Mouse (Mus musculus) hindbrain, postnatal 0 days (tissue): Measurements from ENCODE around the gene Ehhadh. TPM values are rescaled to one million over a fixed set of nuclear protein-coding genes. Genes with fewer than 3 reads are reported as not detected.

ENCODE experiments used
- ATAC-seq: fragments of 200-750 bp; cut with Nextera tagmentation; 2 replicates; pipeline ENCODE4 v1.8.0; 2017; ENCODE audit warnings: mild to moderate bottlenecking, moderate TSS enrichment, moderate library complexity
- DNase-seq: peaks from one replicate; pipeline ENCODE4 v3.0.0-alpha.2; 2015; ENCODE audit warnings: low spot score
- H3K27ac ChIP-seq: fragments of 300-500 bp; sonication (generic); 2 replicates; pipeline ENCODE4 v1.5.1; 2014; ENCODE audit warnings: mild to moderate bottlenecking
- H3K27me3 ChIP-seq: fragments of 300-500 bp; sonication (generic); 2 replicates; pipeline ENCODE4 v1.6.1; 2014; ENCODE audit warnings: low read length, mixed read lengths; ENCODE audit not compliant: insufficient read depth
- H3K36me3 ChIP-seq: fragments of 300-500 bp; sonication (generic); 2 replicates; pipeline ENCODE4 v1.6.1; 2014; ENCODE audit warnings: low read length, mixed read lengths; ENCODE audit not compliant: insufficient read depth
- H3K4me1 ChIP-seq: fragments of 300-500 bp; sonication (generic); 2 replicates; pipeline ENCODE4 v1.6.1; 2014; ENCODE audit warnings: antibody characterized with exemption, low read length, mixed read lengths; ENCODE audit not compliant: insufficient read depth
- H3K4me2 ChIP-seq: fragments of 300-500 bp; sonication (generic); 2 replicates; pipeline ENCODE4 v1.6.1; 2014; ENCODE audit warnings: low read depth, mild to moderate bottlenecking, low read length, moderate library complexity, mixed read lengths
- H3K4me3 ChIP-seq: fragments of 300-500 bp; sonication (generic); 2 replicates; pipeline ENCODE4 v1.5.1; 2014; ENCODE audit warnings: low read length
- H3K9ac ChIP-seq: fragments of 300-500 bp; sonication (generic); replicated peaks from 2 replicates; pipeline ENCODE4 v1.6.1; 2014; ENCODE audit warnings: mild to moderate bottlenecking, low read length, moderate library complexity, mixed read lengths
- H3K9me3 ChIP-seq: fragments of 300-500 bp; sonication (generic); 2 replicates; pipeline ENCODE4 v1.6.1; 2016; ENCODE audit warnings: low read length, mixed read lengths
- CTCF ChIP-seq: IDR thresholded peaks from 2 replicates; pipeline ENCODE4 v1.5.1; 2016; ENCODE audit warnings: antibody characterized with exemption, control low read depth, low read depth
- WGBS: fragments of 180-500 bp; shearing (Covaris S2); extraction: QIAGEN DNeasy Blood & Tissue Kit; methylation state at CpG from one replicate; pipeline ENCODE4 v1.1.7; 2014; 5-methylcytosine and 5-hydroxymethylcytosine counted together
- polyA plus RNA-seq: library from polyadenylated mRNA; unstranded; fragments of >200 nt; fragmentation: Nextera tagmentation; extraction: Ambion mirVana; gene quantifications from 2 replicates; pipeline ENCODE4 v1.2.1, GENCODE M21; 2015
- total RNA-seq: library from RNA; depleted of rRNA; stranded (reverse); fragments of >200 nt; gene quantifications from 2 replicates; pipeline ENCODE4 v1.2.3, GENCODE M21; 2014

Gene Ehhadh
- total and polyA plus RNA-seq, 2 experiments from 2014 or later = 2.2 to 2.6 TPM

DNA sequence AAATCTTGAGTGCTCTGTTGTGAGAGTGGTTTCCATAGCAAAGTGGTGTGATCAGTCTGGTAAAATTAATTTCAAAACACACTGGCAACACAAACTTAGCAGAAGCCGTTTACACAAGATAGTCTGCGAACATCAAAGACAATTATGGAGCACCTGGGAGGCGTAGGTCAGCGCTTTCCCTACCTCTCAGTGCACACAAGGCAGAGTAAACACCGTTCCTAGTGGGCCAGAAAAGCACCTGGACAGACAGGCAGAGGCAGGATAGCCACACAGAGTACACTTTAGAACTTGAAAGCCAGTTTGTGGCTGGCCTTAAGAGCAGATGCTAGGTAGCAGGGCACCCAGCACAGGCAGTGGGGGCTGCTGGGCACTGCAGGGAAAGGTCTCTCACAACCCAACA is 44.2 kb upstream of the Ehhadh start:
- no peak overlapping the region for H3K27ac ChIP-seq
- 82% methylated on average over 5 of the region's 5 CpGs for WGBS
- H3K4me3 ChIP-seq = no peak overlapping the region
- DNase-seq (no peak), ATAC-seq (no peak)
- no peak overlapping the region for H3K9ac ChIP-seq
- TF ChIP-seq CTCF = no peak
- H3K9me3 ChIP-seq = no peaks in the 10 kb centered on the region
- H3K4me2 ChIP-seq = no peak overlapping the region
- no peaks in the 10 kb centered on the region; the same call in 1 of the 2 replicates for H3K4me1 ChIP-seq
- no peaks in the 10 kb centered on the region for H3K27me3 ChIP-seq
- no peaks in the 10 kb centered on the region for H3K36me3 ChIP-seq

- no peak for ATAC-seq
- Histone ChIP-seq H3K4me1 (no peaks in the 10 kb centered on the region), H3K4me2 (no peak overlapping the region), H3K9ac (no peak overlapping the region), H3K9me3 (no peaks in the 10 kb centered on the region), H3K27me3 (no peaks in the 10 kb centered on the region), H3K36me3 (no peaks in the 10 kb centered on the region), H3K4me3 (no peak overlapping the region), H3K27ac (no peak overlapping the region)
- DNase-seq = no peak
- TF ChIP-seq CTCF = no peak
- WGBS = 63% methylated on average over 6 of the region's 6 CpGs
These were observed 43.2 kb upstream of the Ehhadh start for GRCm38 (mm10) chr16:21830784-21831183.

GRCm38 (mm10) chr16:21829711-21830110 is 42.1 kb upstream of the Ehhadh start:
- no peaks in the 10 kb centered on the region for H3K9me3 ChIP-seq
- H3K27me3 ChIP-seq = no peaks in the 10 kb centered on the region
- TF ChIP-seq CTCF = no peak
- H3K4me2 ChIP-seq = no peak overlapping the region
- no peak overlapping the region for H3K4me3 ChIP-seq
- DNase-seq (no peak), ATAC-seq (no peak)
- H3K4me1 ChIP-seq = no peaks in the 10 kb centered on the region
- 39% methylated on average over 5 of the region's 5 CpGs for WGBS
- H3K27ac ChIP-seq = no peak overlapping the region
- H3K9ac ChIP-seq = no peak overlapping the region
- H3K36me3 ChIP-seq = no peaks in the 10 kb centered on the region

DNA sequence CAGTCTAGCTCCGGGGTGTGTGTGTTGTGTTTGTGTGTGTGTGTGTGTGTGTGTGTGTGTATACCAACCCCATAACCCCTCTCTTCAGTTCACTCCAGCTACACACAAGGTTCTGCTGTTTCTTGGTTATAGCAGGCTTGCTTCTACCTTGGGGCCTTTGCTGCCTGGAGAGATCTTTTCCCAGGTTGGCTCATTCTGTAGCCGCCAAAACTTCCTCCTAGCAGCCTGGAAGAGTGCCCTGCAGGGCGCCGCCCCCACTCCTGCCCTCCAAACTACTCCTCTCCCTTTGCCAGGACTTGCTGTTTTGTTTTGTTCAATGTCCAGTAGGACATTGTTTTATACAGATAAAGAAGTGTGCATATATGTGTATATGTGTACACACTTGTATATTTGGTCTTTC is 40.0 kb upstream of the Ehhadh start:
- no peak overlapping the region for H3K4me3 ChIP-seq
- DNase-seq = no peak
- H3K9ac ChIP-seq = no peak overlapping the region
- H3K27ac ChIP-seq = no peak overlapping the region
- WGBS = 63% methylated on average over 4 of the region's 4 CpGs
- no peak for ATAC-seq
- no peaks in the 10 kb centered on the region for H3K27me3 ChIP-seq
- no peak overlapping the region for H3K4me2 ChIP-seq
- no peaks in the 10 kb centered on the region for H3K36me3 ChIP-seq
- no peaks in the 10 kb centered on the region for H3K9me3 ChIP-seq
- no peaks in the 10 kb centered on the region for H3K4me1 ChIP-seq
- no peak for TF ChIP-seq CTCF

GRCm38 (mm10) chr16:21827153-21827552 is 39.5 kb upstream of the Ehhadh start:
- H3K27ac ChIP-seq = no peak overlapping the region
- no peak overlapping the region for H3K4me3 ChIP-seq
- no peaks in the 10 kb centered on the region for H3K36me3 ChIP-seq
- no peak overlapping the region for H3K4me2 ChIP-seq
- TF ChIP-seq CTCF = no peak
- no peaks in the 10 kb centered on the region for H3K27me3 ChIP-seq
- no peaks in the 10 kb centered on the region for H3K4me1 ChIP-seq
- no peaks in the 10 kb centered on the region for H3K9me3 ChIP-seq
- ATAC-seq (no peak), DNase-seq (no peak)
- no peak overlapping the region for H3K9ac ChIP-seq
- 57% methylated on average over 4 of the region's 4 CpGs for WGBS

DNA sequence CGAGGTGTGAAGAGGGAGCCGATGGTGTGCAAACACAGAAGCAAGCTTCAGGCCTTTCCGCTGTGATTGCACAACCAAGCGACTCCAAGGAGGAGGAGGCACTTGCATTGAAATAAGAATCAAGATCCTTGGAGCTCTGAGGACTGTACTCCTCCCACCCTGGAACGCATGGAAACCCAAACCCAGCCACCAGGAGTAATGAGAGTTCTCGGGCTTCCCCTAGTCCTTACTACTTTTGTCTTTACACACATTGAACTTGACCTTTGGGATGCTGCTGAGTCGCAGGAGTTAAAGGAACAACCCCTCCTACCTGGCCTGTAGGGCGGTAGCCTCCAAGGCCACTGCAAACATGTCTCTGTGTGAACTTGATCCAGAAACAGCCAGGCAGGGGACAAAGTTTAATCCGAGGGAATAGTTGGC is 38.0 kb upstream of the Ehhadh start:
- WGBS = 78% methylated on average over 9 of the region's 9 CpGs
- no peak for TF ChIP-seq CTCF
- no peak for DNase-seq
- H3K36me3 ChIP-seq = no peaks in the 10 kb centered on the region
- no peaks in the 10 kb centered on the region for H3K9me3 ChIP-seq
- H3K27ac ChIP-seq = no peak overlapping the region
- no peak overlapping the region for H3K4me3 ChIP-seq
- H3K9ac ChIP-seq = no peak overlapping the region
- ATAC-seq = no peak
- H3K4me1 ChIP-seq = no peaks in the 10 kb centered on the region
- H3K27me3 ChIP-seq = no peaks in the 10 kb centered on the region
- H3K4me2 ChIP-seq = no peak overlapping the region

DNA sequence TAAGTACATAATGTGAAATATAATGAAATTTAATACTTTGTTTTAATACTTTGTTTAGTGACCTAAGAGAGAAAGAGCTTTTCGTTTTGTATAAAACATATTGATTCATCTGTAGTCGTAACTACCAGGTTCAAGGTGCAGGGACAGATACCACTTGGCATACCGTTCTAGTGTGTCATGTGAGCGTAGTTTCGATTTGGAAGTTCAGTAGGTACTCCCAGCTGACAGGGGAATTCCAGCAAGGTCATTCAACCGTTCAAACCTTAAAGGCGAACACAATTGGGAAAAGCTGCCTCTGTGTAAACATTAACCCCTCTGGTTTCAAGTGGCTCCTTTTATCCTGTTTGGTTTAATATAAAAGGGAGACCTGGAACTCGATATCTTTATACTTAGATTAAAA is 31.0 kb upstream of the Ehhadh start:
- Histone ChIP-seq H3K4me2 (no peak overlapping the region), H3K27ac (no peak overlapping the region), H3K4me1 (no peaks in the 10 kb centered on the region), H3K9me3 (no peaks in the 10 kb centered on the region), H3K4me3 (no peak overlapping the region), H3K36me3 (no peaks in the 10 kb centered on the region), H3K9ac (no peak overlapping the region), H3K27me3 (no peaks in the 10 kb centered on the region)
- no peak for DNase-seq
- ATAC-seq = no peak
- TF ChIP-seq CTCF = no peak
- 48% methylated on average over 8 of the region's 8 CpGs for WGBS
